ENCODE assay signal across 7 mouse cellular contexts in genomic region chr4:97871770-97872439, GRCm38 (mm10).
DNase-seq lines count a peak whose midpoint lies in the region; ATAC-seq lines count a peak whose summit lies in the region.

No protein-coding gene starts in this region.

- H3K27ac ChIP-seq in limb, embryonic 12.5 days: peak overlapping the region; percentile 53; the same call in 1 of the 2 replicates
- no peak overlapping the region for H3K27ac ChIP-seq in limb, embryonic 10.5 days
- peak overlapping the region; percentile 26; the same call in 1 of the 2 replicates for H3K27ac ChIP-seq in forebrain, embryonic 13.5 days
- peak overlapping the region; percentile 40 for H3K27ac ChIP-seq in neural tube, embryonic 14.5 days (ENCODE audit: low read depth, low read length)

- H3K9ac ChIP-seq in limb, embryonic 12.5 days (replicated peaks): no peak overlapping the region
- no peak overlapping the region for H3K9ac ChIP-seq in forebrain, embryonic 13.5 days
- no peak overlapping the region for H3K9ac ChIP-seq in neural tube, embryonic 14.5 days (replicated peaks; ENCODE audit: low read depth, low read length)

- no peak for DNase-seq in limb, embryonic 10.5 days (ENCODE audit: low spot score)
- no peak for DNase-seq in adrenal gland, postnatal 36 days
- no peak for DNase-seq in adrenal gland, postnatal 4 days (ENCODE audit: low spot score in 2 of 2)

- H3K9me3 ChIP-seq in limb, embryonic 12.5 days: no peaks in the 10 kb centered on the region
- H3K9me3 ChIP-seq in limb, embryonic 10.5 days (replicated peaks): no peaks in the 10 kb centered on the region
- no peaks in the 10 kb centered on the region for H3K9me3 ChIP-seq in forebrain, embryonic 13.5 days (replicated peaks)
- no peaks in the 10 kb centered on the region for H3K9me3 ChIP-seq in neural tube, embryonic 14.5 days (ENCODE audit: control insufficient read depth, low read length)

- ATAC-seq in limb, embryonic 12.5 days (ENCODE audit: insufficient number of reproducible peaks, insufficient read depth, low FRiP score, low TSS enrichment, low read depth): no peak
- ATAC-seq in forebrain, embryonic 13.5 days: no peak; the same call in 1 of the 2 replicates
- ATAC-seq in inflammation-experienced regulatory T-cells, adult 6 months: peak; percentile 93
- ATAC-seq in neural tube, embryonic 14.5 days (ENCODE audit: low read depth): no peak

- no peaks in the 10 kb centered on the region for H3K27me3 ChIP-seq in limb, embryonic 12.5 days
- no peaks in the 10 kb centered on the region for H3K27me3 ChIP-seq in limb, embryonic 10.5 days (ENCODE audit: low read depth, poor library complexity, severe bottlenecking)
- H3K27me3 ChIP-seq in forebrain, embryonic 13.5 days: no peaks in the 10 kb centered on the region
- no peaks in the 10 kb centered on the region for H3K27me3 ChIP-seq in neural tube, embryonic 14.5 days (ENCODE audit: control insufficient read depth, insufficient read depth, low read length)

- no peaks in the 10 kb centered on the region for H3K36me3 ChIP-seq in limb, embryonic 12.5 days
- H3K36me3 ChIP-seq in limb, embryonic 10.5 days: no peaks in the 10 kb centered on the region; the same call in 1 of the 2 replicates
- no peaks in the 10 kb centered on the region for H3K36me3 ChIP-seq in forebrain, embryonic 13.5 days (ENCODE audit: poor library complexity, severe bottlenecking)
- no peaks in the 10 kb centered on the region for H3K36me3 ChIP-seq in neural tube, embryonic 14.5 days (ENCODE audit: control insufficient read depth, insufficient read depth, low read length)

- no peak overlapping the region for H3K4me2 ChIP-seq in limb, embryonic 12.5 days
- H3K4me2 ChIP-seq in forebrain, embryonic 13.5 days: peak overlapping the region; percentile 19; the same call in 1 of the 2 replicates
- no peak overlapping the region for H3K4me2 ChIP-seq in neural tube, embryonic 14.5 days (ENCODE audit: low read depth, low read length)

- 71% methylated on average over 9 of the region's 9 CpGs for WGBS in limb, embryonic 12.5 days
- WGBS in limb, embryonic 10.5 days: 86% methylated on average over 9 of the region's 9 CpGs
- 28% methylated on average over 9 of the region's 9 CpGs for WGBS in forebrain, embryonic 13.5 days
- 23% methylated on average over 9 of the region's 9 CpGs for WGBS in neural tube, embryonic 14.5 days

- H3K4me3 ChIP-seq in limb, embryonic 12.5 days (replicated peaks): no peak overlapping the region
- no peak overlapping the region for H3K4me3 ChIP-seq in limb, embryonic 10.5 days
- H3K4me3 ChIP-seq in forebrain, embryonic 13.5 days: no peak overlapping the region
- H3K4me3 ChIP-seq in neural tube, embryonic 14.5 days (ENCODE audit: low read depth, low read length): no peak overlapping the region

- H3K4me1 ChIP-seq in limb, embryonic 12.5 days (replicated peaks): peaks cover 57% of the 10 kb centered on the region
- peaks cover 16% of the 10 kb centered on the region for H3K4me1 ChIP-seq in limb, embryonic 10.5 days
- H3K4me1 ChIP-seq in forebrain, embryonic 13.5 days: peaks cover 73% of the 10 kb centered on the region
- H3K4me1 ChIP-seq in neural tube, embryonic 14.5 days (ENCODE audit: control insufficient read depth, insufficient read depth, low read length): peaks cover 18% of the 10 kb centered on the region
